Mouse (Mus musculus): ENCODE data around the gene Mboat1.

Gene Mboat1

GRCm38 (mm10) chr13:30250341-30250905 is 114.1 kb downstream of the Mboat1 start:
- no peak for DNase-seq (ENCODE audit: low read depth, low spot score)

GRCm38 (mm10) chr13:30251431-30251830 is 115.1 kb downstream of the Mboat1 start:
- no peak for DNase-seq (ENCODE audit: low read depth, low spot score)

- no peak for DNase-seq (ENCODE audit: low read depth, low spot score)
Measured at GRCm38 (mm10) chr13:30252692-30253091, 116.4 kb downstream of the Mboat1 start.

DNA sequence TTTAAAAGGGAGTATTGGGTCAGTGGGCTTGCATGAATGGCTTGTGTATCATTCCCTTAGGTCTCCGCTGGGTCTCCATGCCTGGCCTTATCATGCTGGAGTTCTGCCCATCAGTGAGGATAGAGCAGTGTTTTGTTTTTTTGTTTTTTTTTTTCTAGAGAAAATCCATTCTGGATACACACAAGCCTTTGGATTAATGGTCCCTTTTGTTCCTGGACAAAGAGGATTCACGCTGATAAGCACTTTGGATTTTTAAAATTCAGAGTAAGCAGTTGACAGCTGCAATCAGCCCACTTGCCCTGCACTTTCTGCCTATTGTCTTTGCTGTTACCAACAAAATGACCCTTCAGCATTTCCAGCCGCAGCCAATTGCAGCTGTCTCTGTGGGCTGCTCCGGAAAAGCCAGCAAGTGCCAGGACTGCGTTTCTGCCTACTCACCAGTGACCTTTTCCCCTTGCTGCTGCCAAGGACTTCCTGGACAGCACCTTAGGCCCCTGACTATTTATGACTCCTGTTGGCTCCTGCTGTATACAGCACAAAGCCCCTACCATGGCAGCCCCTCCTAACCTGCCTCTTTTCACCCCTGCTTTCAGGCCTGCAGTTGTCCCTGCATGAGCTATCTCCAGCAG is 117.5 kb downstream of the Mboat1 start:
- no peak for DNase-seq (ENCODE audit: low read depth, low spot score)

DNA sequence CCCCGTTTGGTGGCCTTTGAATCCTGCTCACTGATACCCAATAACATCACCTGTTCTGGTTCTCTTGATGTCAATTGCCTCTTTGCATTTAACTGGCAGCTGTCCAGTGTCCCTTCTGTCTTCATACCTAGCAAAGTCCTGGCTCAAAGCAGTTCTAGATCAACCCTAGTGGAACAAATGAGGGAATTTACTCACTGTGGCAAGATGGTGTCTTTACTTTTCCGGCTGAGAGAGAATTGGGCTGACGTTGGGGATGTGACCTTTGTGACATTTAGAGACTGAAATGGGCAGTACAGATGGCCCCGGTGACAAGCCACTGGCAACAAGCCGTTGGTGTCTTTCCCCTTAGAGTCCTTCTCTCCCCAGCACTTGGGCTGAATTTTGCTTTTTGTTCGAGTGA is 118.1 kb downstream of the Mboat1 start:
- no peak for DNase-seq (ENCODE audit: low read depth, low spot score)

GRCm38 (mm10) chr13:30258802-30259201 is 122.5 kb downstream of the Mboat1 start:
- DNase-seq (ENCODE audit: low read depth, low spot score) = no peak

DNA sequence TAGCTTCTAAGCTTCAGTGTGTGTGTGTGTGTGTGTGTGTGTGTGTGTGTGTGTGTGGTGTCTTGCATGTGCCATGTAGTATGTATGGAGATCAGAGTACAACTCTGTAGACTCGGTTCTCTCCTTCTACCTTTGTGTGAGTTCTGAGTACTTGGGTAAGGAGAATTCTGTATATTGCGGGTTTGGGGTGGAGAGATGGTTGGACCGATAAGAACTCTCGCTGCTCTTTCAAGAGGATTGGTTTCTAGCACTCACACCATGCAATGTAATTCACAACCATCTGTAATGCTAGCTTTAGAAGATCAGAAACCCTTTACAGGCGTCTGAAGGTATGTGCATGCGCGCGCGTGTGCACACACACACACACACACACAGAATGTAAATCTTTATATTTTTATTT is 123.0 kb downstream of the Mboat1 start:
- DNase-seq (ENCODE audit: low read depth, low spot score) = no peak

GRCm38 (mm10) chr13:30259912-30260560 is 123.7 kb downstream of the Mboat1 start:
- DNase-seq (ENCODE audit: low read depth, low spot score) = peak; percentile 78

DNA sequence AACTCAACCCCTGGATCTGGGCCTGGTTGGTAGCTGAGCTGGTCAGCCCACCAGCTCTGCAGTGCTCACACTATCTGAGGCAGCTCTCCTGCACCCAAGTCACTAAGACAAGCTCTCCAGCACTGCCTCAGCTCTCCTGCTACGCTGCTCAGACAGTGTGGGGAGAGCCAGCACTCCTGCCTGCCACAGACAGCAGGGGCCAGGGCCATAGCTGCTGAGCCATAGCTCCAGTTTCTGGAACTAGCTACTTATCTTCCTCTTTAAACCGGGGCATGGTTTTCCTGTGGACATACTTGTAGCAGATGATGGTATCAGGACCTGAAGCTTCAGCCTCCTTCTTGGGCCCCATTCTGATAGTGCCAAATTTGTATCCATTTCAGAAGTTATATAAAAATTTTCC is 127.4 kb downstream of the Mboat1 start:
- no peak for DNase-seq (ENCODE audit: low read depth, low spot score)

DNA sequence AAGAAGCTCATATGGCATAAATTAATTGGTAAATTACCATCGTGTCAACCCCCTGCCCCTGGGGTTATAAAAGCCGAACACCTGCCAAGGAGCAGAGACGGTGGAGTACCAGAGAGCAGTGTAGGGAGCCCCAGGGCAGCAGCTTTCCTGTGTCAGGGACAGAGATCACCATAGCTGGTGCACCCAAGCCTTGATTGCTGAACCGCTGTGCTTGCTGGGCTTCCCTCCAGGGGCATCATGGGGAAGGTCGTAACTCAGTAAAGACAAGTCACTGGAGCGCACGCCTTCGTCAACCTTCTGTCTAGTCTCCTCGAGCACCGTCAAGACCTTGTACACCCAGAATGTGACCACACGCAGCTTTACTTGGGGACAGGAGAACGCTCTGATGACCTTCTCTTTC is 128.0 kb downstream of the Mboat1 start:
- DNase-seq (ENCODE audit: low read depth, low spot score) = no peak

GRCm38 (mm10) chr13:30264765-30265164 is 128.5 kb downstream of the Mboat1 start:
- peak; percentile 37 for DNase-seq (ENCODE audit: low read depth, low spot score)

GRCm38 (mm10) chr13:30266036-30266435 is 129.7 kb downstream of the Mboat1 start:
- DNase-seq (ENCODE audit: low read depth, low spot score) = no peak

- DNase-seq (ENCODE audit: low read depth, low spot score) = no peak
Measured at GRCm38 (mm10) chr13:30272040-30272686, 135.9 kb downstream of the Mboat1 start.
